Mouse (Mus musculus) adrenal gland (tissue): Measurements from ENCODE around the gene Hoxa7.

Experiments
- intact Hi-C: fragments of 180-260 bp; cut with DNase I; formaldehyde crosslinking; loops from one replicate; pipeline ENCODE4 v1.15.1; 2025

Hoxa7 gene

GRCm38 (mm10) chr6:52202362-52203120 is 19.1 kb downstream of the Hoxa7 start:
- intact Hi-C loops = loop anchor here (2.0 to 5.0 kb wide), 3 partner anchors 40 to 325 kb away; partner anchors contain the start of gene Hoxa2

GRCm38 (mm10) chr6:52201269-52201668 is 20.4 kb downstream of the Hoxa7 start:
- intact Hi-C loops = loop anchor here (5.0 kb wide), 2 partner anchors 39 to 324 kb away; partner anchors contain the start of gene Hoxa2

- intact Hi-C loops = loop anchor here (5.0 kb wide), 2 partner anchors 38 to 324 kb away; partner anchors contain the start of gene Hoxa2
Measured at GRCm38 (mm10) chr6:52200751-52201250, 20.9 kb downstream of the Hoxa7 start.

- intact Hi-C loops = loop anchor here (5.0 kb wide), 2 partner anchors 38 to 323 kb away; partner anchors contain the start of gene Hoxa2
Measured at GRCm38 (mm10) chr6:52200073-52200750, 21.4 kb downstream of the Hoxa7 start.

GRCm38 (mm10) chr6:52197271-52197670 is 24.4 kb downstream of the Hoxa7 start:
- intact Hi-C loops = no loop called here

GRCm38 (mm10) chr6:52196811-52197210 is 24.8 kb downstream of the Hoxa7 start:
- intact Hi-C loops = no loop called here

GRCm38 (mm10) chr6:52194690-52195089 is 27.0 kb downstream of the Hoxa7 start:
- intact Hi-C loops = no loop called here

- intact Hi-C loops = loop anchor here (2.0 kb wide), 1 partner anchor 17 kb away; no protein-coding TSS in a partner anchor
Measured at GRCm38 (mm10) chr6:52191860-52192550, 29.6 kb downstream of the Hoxa7 start.

GRCm38 (mm10) chr6:52190906-52191810 is 30.5 kb downstream of the Hoxa7 start, which contains the start of gene Hoxa4:
Gene Hoxa4 (minus strand): TSS chr6:52191753.
- intact Hi-C loops = loop anchor here (2.0 kb wide), 1 partner anchor 16 kb away; no protein-coding TSS in a partner anchor

GRCm38 (mm10) chr6:52190410-52190809 is 31.2 kb downstream of the Hoxa7 start:
- intact Hi-C loops = loop anchor here (2.0 kb wide), 1 partner anchor 16 kb away; no protein-coding TSS in a partner anchor

GRCm38 (mm10) chr6:52189909-52190308 is 31.7 kb downstream of the Hoxa7 start:
- intact Hi-C loops = loop anchor here (2.0 kb wide), 1 partner anchor 15 kb away; no protein-coding TSS in a partner anchor

- intact Hi-C loops = no loop called here
Measured at GRCm38 (mm10) chr6:52189172-52189591, 32.5 kb downstream of the Hoxa7 start.

- intact Hi-C loops = no loop called here
Measured at GRCm38 (mm10) chr6:52186500-52186899, 35.2 kb downstream of the Hoxa7 start.

GRCm38 (mm10) chr6:52185834-52186233 is 35.8 kb downstream of the Hoxa7 start:
- intact Hi-C loops = no loop called here

GRCm38 (mm10) chr6:52185222-52185621 is 36.4 kb downstream of the Hoxa7 start:
- intact Hi-C loops = no loop called here

GRCm38 (mm10) chr6:52184668-52185067 is 37.0 kb downstream of the Hoxa7 start:
- intact Hi-C loops = no loop called here

- intact Hi-C loops = no loop called here
Measured at GRCm38 (mm10) chr6:52183311-52184080, 38.2 kb downstream of the Hoxa7 start.

- intact Hi-C loops = no loop called here
Measured at GRCm38 (mm10) chr6:52182793-52183192, 38.9 kb downstream of the Hoxa7 start.

- intact Hi-C loops = no loop called here
Measured at GRCm38 (mm10) chr6:52182030-52182429, 39.6 kb downstream of the Hoxa7 start.
